Mouse (Mus musculus) midbrain, embryonic 11.5 days (tissue): ENCODE measurements around the gene Smurf2. TPM values are rescaled to one million over a fixed set of nuclear protein-coding genes. Genes with fewer than 3 reads are reported as not detected.

Experiments
- ATAC-seq: fragments of 200-750 bp; cut with Nextera tagmentation; 2 replicates; pipeline ENCODE4 v1.8.0; 2017; ENCODE audit warnings: moderate TSS enrichment, moderate library complexity; ENCODE audit not compliant: low FRiP score
- DNase-seq: peaks from one replicate; pipeline ENCODE4 v3.0.0; 2015; ENCODE audit warnings: low spot score; ENCODE audit errors: missing footprints
- H3K27ac ChIP-seq: fragments of 300-500 bp; sonication (generic); 2 replicates; pipeline ENCODE4 v1.5.1; 2014; ENCODE audit warnings: low read depth, low read length
- H3K27me3 ChIP-seq: fragments of 300-500 bp; sonication (generic); 2 replicates; pipeline ENCODE4 v1.6.1; 2014; ENCODE audit warnings: mild to moderate bottlenecking, low read length, moderate library complexity, mixed read lengths; ENCODE audit not compliant: control insufficient read depth, insufficient read depth
- H3K36me3 ChIP-seq: fragments of 300-500 bp; sonication (generic); 2 replicates; pipeline ENCODE4 v1.6.1; 2014; ENCODE audit warnings: mild to moderate bottlenecking, low read length, moderate library complexity, mixed read lengths; ENCODE audit not compliant: control insufficient read depth, insufficient read depth
- H3K4me1 ChIP-seq: fragments of 300-500 bp; sonication (generic); 2 replicates; pipeline ENCODE4 v1.6.1; 2014; ENCODE audit warnings: low read length; ENCODE audit not compliant: control insufficient read depth, insufficient read depth
- H3K4me2 ChIP-seq: fragments of 300-500 bp; sonication (generic); 2 replicates; pipeline ENCODE4 v1.6.1; 2014; ENCODE audit warnings: mild to moderate bottlenecking, moderate library complexity
- H3K4me3 ChIP-seq: fragments of 300-500 bp; sonication (generic); 2 replicates; pipeline ENCODE4 v1.5.1; 2014; ENCODE audit warnings: low read depth, low read length
- H3K9ac ChIP-seq: fragments of 300-500 bp; sonication (generic); 2 replicates; pipeline ENCODE4 v1.6.1; 2014; ENCODE audit warnings: low read length
- H3K9me3 ChIP-seq: fragments of 300-500 bp; sonication (generic); 2 replicates; pipeline ENCODE4 v1.6.1; 2016; ENCODE audit warnings: low read length; ENCODE audit not compliant: control insufficient read depth
- WGBS: fragments of 180-500 bp; shearing (Covaris S2); extraction: QIAGEN DNeasy Blood & Tissue Kit; methylation state at CpG from one replicate; pipeline ENCODE4 v1.1.7; 2014; 5-methylcytosine and 5-hydroxymethylcytosine counted together
- polyA plus RNA-seq: library from polyadenylated mRNA; unstranded; fragments of >200 nt; fragmentation: Nextera tagmentation; extraction: Ambion mirVana; gene quantifications from 2 replicates; pipeline ENCODE4 v1.2.1, GENCODE M21; 2014

Smurf2 gene
- polyA plus RNA-seq, 1 experiment from 2014 or later, result 20.6 TPM

- no peak overlapping the region for H3K4me2 ChIP-seq
- H3K27me3 ChIP-seq, result no peaks in the 10 kb centered on the region
- no peak overlapping the region for H3K4me3 ChIP-seq
- H3K9ac ChIP-seq, result no peak overlapping the region
- 90% methylated on average over 6 of the region's 6 CpGs for WGBS
- no peak for DNase-seq
- no peaks in the 10 kb centered on the region for H3K9me3 ChIP-seq
- ATAC-seq, result no peak
- no peaks in the 10 kb centered on the region for H3K36me3 ChIP-seq
- no peak overlapping the region for H3K27ac ChIP-seq
- no peaks in the 10 kb centered on the region for H3K4me1 ChIP-seq
These were observed 47.9 kb downstream of the Smurf2 start for GRCm38 (mm10) chr11:106872650-106873049.

- DNase-seq, result no peak
- WGBS, result 58% methylated on average over 2 of the region's 2 CpGs
- peaks cover 6% of the 10 kb centered on the region; the same call in 1 of the 2 replicates for H3K36me3 ChIP-seq
These were observed 69.1 kb downstream of the Smurf2 start for GRCm38 (mm10) chr11:106851438-106851837.

GRCm38 (mm10) chr11:106842002-106842401 is 78.5 kb downstream of the Smurf2 start:
- no peak overlapping the region for H3K27ac ChIP-seq
- no peak overlapping the region for H3K9ac ChIP-seq
- DNase-seq (no peak), ATAC-seq (no peak)
- 93% methylated on average over 3 of the region's 3 CpGs for WGBS
- no peaks in the 10 kb centered on the region for H3K27me3 ChIP-seq
- H3K4me3 ChIP-seq, result no peak overlapping the region
- no peaks in the 10 kb centered on the region; the same call in none of the 2 replicates for H3K36me3 ChIP-seq
- H3K9me3 ChIP-seq, result no peaks in the 10 kb centered on the region
- H3K4me2 ChIP-seq, result no peak overlapping the region
- no peaks in the 10 kb centered on the region for H3K4me1 ChIP-seq

More at GRCm38 (mm10) chr11:106851438-106851837, 69.1 kb downstream of the Smurf2 start:
- no peak overlapping the region for H3K27ac ChIP-seq
- no peak for ATAC-seq
- H3K4me2 ChIP-seq, result no peak overlapping the region
- H3K9me3 ChIP-seq, result no peaks in the 10 kb centered on the region
- no peak overlapping the region for H3K9ac ChIP-seq
- H3K4me3 ChIP-seq, result no peak overlapping the region
- H3K27me3 ChIP-seq, result no peaks in the 10 kb centered on the region
- H3K4me1 ChIP-seq, result no peaks in the 10 kb centered on the region

- DNase-seq (no peak), ATAC-seq (no peak)
- WGBS, result 95% methylated on average over 7 of the region's 7 CpGs
- no peaks in the 10 kb centered on the region for H3K4me1 ChIP-seq
- H3K27ac ChIP-seq, result no peak overlapping the region
- H3K4me2 ChIP-seq, result no peak overlapping the region
- peaks cover 11% of the 10 kb centered on the region for H3K36me3 ChIP-seq
- H3K27me3 ChIP-seq, result no peaks in the 10 kb centered on the region
- no peaks in the 10 kb centered on the region for H3K9me3 ChIP-seq
- no peak overlapping the region for H3K4me3 ChIP-seq
- no peak overlapping the region for H3K9ac ChIP-seq
These were observed 92.4 kb downstream of the Smurf2 start for GRCm38 (mm10) chr11:106828079-106828478.

GRCm38 (mm10) chr11:106824403-106824802 is 96.1 kb downstream of the Smurf2 start:
- H3K36me3 ChIP-seq, result peaks cover 12% of the 10 kb centered on the region
- H3K27me3 ChIP-seq, result no peaks in the 10 kb centered on the region
- H3K4me1 ChIP-seq, result no peaks in the 10 kb centered on the region
- no peaks in the 10 kb centered on the region for H3K9me3 ChIP-seq
- no peak for ATAC-seq
- H3K4me3 ChIP-seq, result no peak overlapping the region
- 95% methylated on average over 10 of the region's 10 CpGs for WGBS
- DNase-seq, result no peak
- H3K9ac ChIP-seq, result no peak overlapping the region
- H3K4me2 ChIP-seq, result no peak overlapping the region
- H3K27ac ChIP-seq, result no peak overlapping the region

GRCm38 (mm10) chr11:106823741-106824140 is 96.8 kb downstream of the Smurf2 start:
- DNase-seq (no peak), ATAC-seq (no peak)
- 92% methylated on average over 8 of the region's 8 CpGs for WGBS
- no peak overlapping the region for H3K4me3 ChIP-seq
- no peak overlapping the region for H3K4me2 ChIP-seq
- peaks cover 15% of the 10 kb centered on the region for H3K36me3 ChIP-seq
- H3K27me3 ChIP-seq, result no peaks in the 10 kb centered on the region
- H3K4me1 ChIP-seq, result no peaks in the 10 kb centered on the region
- H3K9me3 ChIP-seq, result no peaks in the 10 kb centered on the region
- no peak overlapping the region for H3K27ac ChIP-seq
- H3K9ac ChIP-seq, result no peak overlapping the region

- Histone ChIP-seq H3K27ac (no peak overlapping the region), H3K4me2 (no peak overlapping the region), H3K9ac (no peak overlapping the region), H3K27me3 (no peaks in the 10 kb centered on the region), H3K9me3 (no peaks in the 10 kb centered on the region), H3K36me3 (peaks cover 10% of the 10 kb centered on the region), H3K4me1 (no peaks in the 10 kb centered on the region), H3K4me3 (no peak overlapping the region)
- no peak for DNase-seq
- no peak for ATAC-seq
- 91% methylated on average over 5 of the region's 5 CpGs for WGBS
These were observed 97.6 kb downstream of the Smurf2 start for GRCm38 (mm10) chr11:106822911-106823310.

- Histone ChIP-seq H3K4me2 (no peak overlapping the region), H3K9ac (no peak overlapping the region), H3K4me1 (no peaks in the 10 kb centered on the region), H3K27me3 (no peaks in the 10 kb centered on the region), H3K9me3 (no peaks in the 10 kb centered on the region), H3K27ac (no peak overlapping the region), H3K36me3 (peaks cover 10% of the 10 kb centered on the region), H3K4me3 (no peak overlapping the region)
- 93% methylated on average over 8 of the region's 8 CpGs for WGBS
- DNase-seq, result no peak
- no peak for ATAC-seq
These were observed 98.0 kb downstream of the Smurf2 start for GRCm38 (mm10) chr11:106822491-106822890.

GRCm38 (mm10) chr11:106821397-106821796 is 99.1 kb downstream of the Smurf2 start:
- DNase-seq (no peak), ATAC-seq (no peak)
- H3K4me3 ChIP-seq, result no peak overlapping the region
- 88% methylated on average over 6 of the region's 6 CpGs for WGBS
- H3K36me3 ChIP-seq, result peaks cover 11% of the 10 kb centered on the region
- H3K9ac ChIP-seq, result no peak overlapping the region
- no peaks in the 10 kb centered on the region for H3K4me1 ChIP-seq
- H3K4me2 ChIP-seq, result no peak overlapping the region
- H3K27ac ChIP-seq, result no peak overlapping the region
- no peaks in the 10 kb centered on the region for H3K27me3 ChIP-seq
- no peaks in the 10 kb centered on the region for H3K9me3 ChIP-seq

GRCm38 (mm10) chr11:106820972-106821371 is 99.5 kb downstream of the Smurf2 start:
- H3K4me1 ChIP-seq, result no peaks in the 10 kb centered on the region
- peaks cover 12% of the 10 kb centered on the region for H3K36me3 ChIP-seq
- no peak for DNase-seq
- 93% methylated on average over 4 of the region's 4 CpGs for WGBS
- H3K9me3 ChIP-seq, result no peaks in the 10 kb centered on the region
- H3K4me3 ChIP-seq, result no peak overlapping the region
- no peaks in the 10 kb centered on the region for H3K27me3 ChIP-seq
- no peak for ATAC-seq
- no peak overlapping the region for H3K4me2 ChIP-seq
- no peak overlapping the region for H3K9ac ChIP-seq
- no peak overlapping the region for H3K27ac ChIP-seq
